Mouse (Mus musculus): ENCODE results near the gene Tpst2. TPM values are rescaled to one million over a fixed set of nuclear protein-coding genes. Genes with fewer than 3 reads are reported as not detected.
A peak's percentile ranks its signal among the peaks of the same experiment; 100 is the strongest.

The Tpst2 gene
- total and polyA plus RNA-seq, 2 experiments = 27.7 to 35.7 TPM

GRCm38 (mm10) chr5:112324637-112325545, 48.4 kb downstream of the Tpst2 start:
- H3K27me3 ChIP-seq (ENCODE audit: control insufficient read depth, insufficient read depth, low read length) = no peaks in the 10 kb centered on the region
- H3K27ac ChIP-seq (replicated peaks; ENCODE audit: insufficient read depth, low read depth, low read length) = no peak overlapping the region
- H3K4me1 ChIP-seq (ENCODE audit: control insufficient read depth, insufficient read depth, low read length) = peaks cover 5% of the 10 kb centered on the region
- no peak for TF ChIP-seq POLR2A (IDR thresholded peaks at IDR 0.05; ENCODE audit: extremely low read depth, insufficient read depth, low read length)
- no peak for TF ChIP-seq CTCF (IDR thresholded peaks at IDR 0.05; ENCODE audit: low read depth, low read length)
- WGBS = 28% methylated on average over 24 of the region's 24 CpGs
- H3K36me3 ChIP-seq (ENCODE audit: control insufficient read depth, insufficient read depth, low read length) = peaks cover under 1% of the 10 kb centered on the region; the same call in 1 of the 2 replicates
- peak; percentile 51 for DNase-seq (ENCODE audit: extremely low read depth, low read depth, low spot score)
- H3K9ac ChIP-seq (ENCODE audit: low read depth, low read length) = peak overlapping the region; percentile 7; the same call in 1 of the 2 replicates
- peaks cover 9% of the 10 kb centered on the region; the same call in 1 of the 2 replicates for H3K79me2 ChIP-seq (ENCODE audit: control insufficient read depth, insufficient read depth, low read length)
- H3K4me3 ChIP-seq (ENCODE audit: insufficient read depth, low read depth, low read length) = peak overlapping the region; percentile 40; the same call in 1 of the 2 replicates

DNA sequence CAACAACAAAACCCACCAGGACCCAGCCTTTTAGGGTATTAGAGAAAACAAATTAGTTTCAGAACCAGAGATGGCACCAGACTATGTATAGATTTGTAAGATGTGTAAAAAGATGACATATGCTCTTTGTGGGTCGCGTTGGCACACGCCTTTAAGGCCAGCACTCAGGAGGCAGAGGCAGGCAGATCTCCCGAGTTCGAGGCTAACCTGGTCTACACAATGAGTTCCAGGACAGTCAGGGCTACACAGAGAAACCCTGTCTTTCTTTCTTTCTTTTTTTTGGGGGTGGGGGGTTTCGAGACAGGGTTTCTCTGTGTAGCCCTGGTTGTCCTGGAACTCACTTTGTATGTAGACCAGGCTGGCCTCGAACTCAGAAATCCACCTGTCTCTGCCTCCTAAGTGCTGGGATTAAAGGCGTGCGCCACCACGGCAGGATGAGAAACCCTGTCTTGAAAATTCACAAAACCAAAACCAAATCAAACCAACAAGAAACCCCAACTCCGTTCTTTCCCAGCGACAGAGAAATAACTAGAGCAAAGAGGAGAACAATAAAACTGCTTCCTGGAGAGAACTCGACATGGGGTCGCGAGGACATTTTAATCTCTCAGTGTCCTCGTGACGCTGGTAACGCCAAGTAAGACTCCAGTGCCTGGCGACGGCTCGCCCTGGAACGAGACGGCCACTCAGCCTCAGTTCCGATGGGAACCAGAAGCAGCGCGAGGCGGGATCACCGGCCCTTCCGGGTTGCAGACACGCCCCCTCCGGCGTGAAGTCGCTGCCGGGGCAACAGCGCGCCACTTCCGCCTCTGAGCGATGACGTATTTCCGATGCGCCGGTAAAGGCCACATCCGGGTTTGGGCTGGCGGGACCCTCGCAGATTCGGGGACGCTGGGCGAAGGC, 49.3 kb downstream of the Tpst2 start, which contains the start of gene Tfip11:
Tfip11 (plus strand) TSS at position 813 of the 900 bp plus-strand sequence.
- peak; percentile 74 for DNase-seq (ENCODE audit: extremely low read depth, low read depth, low spot score)
- Histone ChIP-seq H3K36me3 (ENCODE audit: control insufficient read depth, insufficient read depth, low read length) (peaks cover 3% of the 10 kb centered on the region; the same call in 1 of the 2 replicates), H3K4me3 (ENCODE audit: insufficient read depth, low read depth, low read length) (peak within 1 kb of the TSS; percentile 79), H3K79me2 (ENCODE audit: control insufficient read depth, insufficient read depth, low read length) (peaks cover 9% of the 10 kb centered on the region; the same call in 1 of the 2 replicates), H3K27me3 (ENCODE audit: control insufficient read depth, insufficient read depth, low read length) (no peaks in the 10 kb centered on the region), H3K4me1 (ENCODE audit: control insufficient read depth, insufficient read depth, low read length) (peaks cover 5% of the 10 kb centered on the region), H3K27ac (replicated peaks; ENCODE audit: insufficient read depth, low read depth, low read length) (peak within 1 kb of the TSS; percentile 30), H3K9ac (ENCODE audit: low read depth, low read length) (peak within 1 kb of the TSS; percentile 88)
- peak; percentile 38; the same call in 1 of the 2 replicates for TF ChIP-seq POLR2A (IDR thresholded peaks at IDR 0.05; ENCODE audit: extremely low read depth, insufficient read depth, low read length)
- TF ChIP-seq CTCF (IDR thresholded peaks at IDR 0.05; ENCODE audit: low read depth, low read length) = no peak
- 7% methylated on average over 48 of the region's 48 CpGs for WGBS

- no peak for DNase-seq (ENCODE audit: extremely low read depth, low read depth, low spot score)
- H3K27me3 ChIP-seq (ENCODE audit: control insufficient read depth, insufficient read depth, low read length) = no peaks in the 10 kb centered on the region
- peaks cover 9% of the 10 kb centered on the region; the same call in 1 of the 2 replicates for H3K79me2 ChIP-seq (ENCODE audit: control insufficient read depth, insufficient read depth, low read length)
- H3K4me3 ChIP-seq (ENCODE audit: insufficient read depth, low read depth, low read length) = peak overlapping the region; percentile 79
- WGBS = under 1% methylated on average over 33 of the region's 33 CpGs
- peak overlapping the region; percentile 88 for H3K9ac ChIP-seq (ENCODE audit: low read depth, low read length)
- peaks cover 5% of the 10 kb centered on the region for H3K4me1 ChIP-seq (ENCODE audit: control insufficient read depth, insufficient read depth, low read length)
- H3K27ac ChIP-seq (replicated peaks; ENCODE audit: insufficient read depth, low read depth, low read length) = peak overlapping the region; percentile 17
- H3K36me3 ChIP-seq (ENCODE audit: control insufficient read depth, insufficient read depth, low read length) = peaks cover 6% of the 10 kb centered on the region
- TF ChIP-seq CTCF (IDR thresholded peaks at IDR 0.05; ENCODE audit: low read depth, low read length) (no peak), POLR2A (IDR thresholded peaks at IDR 0.05; ENCODE audit: extremely low read depth, insufficient read depth, low read length) (no peak)
Measured at GRCm38 (mm10) chr5:112326446-112327009, 50.0 kb downstream of the Tpst2 start.

DNA sequence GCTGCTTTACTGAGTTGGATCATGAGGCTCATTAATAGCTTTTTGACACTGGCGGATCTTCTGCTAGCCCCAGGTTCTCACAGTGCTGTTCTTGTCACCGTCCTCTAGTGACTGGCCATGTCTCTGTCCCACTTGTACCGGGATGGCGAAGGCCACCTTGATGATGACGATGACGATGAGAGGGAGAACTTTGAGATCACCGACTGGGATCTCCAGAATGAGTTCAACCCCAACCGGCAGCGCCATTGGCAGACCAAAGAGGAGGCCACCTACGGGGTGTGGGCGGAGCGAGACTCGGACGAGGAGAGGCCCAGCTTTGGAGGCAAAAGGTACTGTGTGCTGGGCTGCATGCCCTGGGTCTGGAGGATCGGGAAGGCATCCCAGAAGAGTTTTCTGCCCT, 51.4 kb downstream of the Tpst2 start:
- WGBS = 93% methylated on average over 15 of the region's 15 CpGs
- H3K4me3 ChIP-seq (ENCODE audit: insufficient read depth, low read depth, low read length) = no peak overlapping the region
- peaks cover 5% of the 10 kb centered on the region for H3K4me1 ChIP-seq (ENCODE audit: control insufficient read depth, insufficient read depth, low read length)
- peaks cover 14% of the 10 kb centered on the region for H3K36me3 ChIP-seq (ENCODE audit: control insufficient read depth, insufficient read depth, low read length)
- TF ChIP-seq CTCF (IDR thresholded peaks at IDR 0.05; ENCODE audit: low read depth, low read length) (no peak), POLR2A (IDR thresholded peaks at IDR 0.05; ENCODE audit: extremely low read depth, insufficient read depth, low read length) (no peak)
- H3K27me3 ChIP-seq (ENCODE audit: control insufficient read depth, insufficient read depth, low read length) = no peaks in the 10 kb centered on the region
- H3K27ac ChIP-seq (replicated peaks; ENCODE audit: insufficient read depth, low read depth, low read length) = no peak overlapping the region
- DNase-seq (ENCODE audit: extremely low read depth, low read depth, low spot score) = no peak
- no peak overlapping the region for H3K9ac ChIP-seq (ENCODE audit: low read depth, low read length)
- peaks cover 9% of the 10 kb centered on the region; the same call in 1 of the 2 replicates for H3K79me2 ChIP-seq (ENCODE audit: control insufficient read depth, insufficient read depth, low read length)

Data from liver, adult 2 months (tissue).